In genomic region chrX:136203664-136204066, GRCm38 (mm10) we compare ENCODE assay signal across 8 mouse cellular contexts. TPM values are rescaled to one million over a fixed set of nuclear protein-coding genes. Genes with fewer than 3 reads are reported as not detected.
DNase-seq lines count a peak whose midpoint lies in the region; ATAC-seq and TF ChIP-seq lines count a peak whose summit lies in the region.

TSS of gene Tceal5 (minus strand) at chrX:136203876.

- peak within 1 kb of the TSS; percentile 46; the same call in 1 of the 2 replicates for H3K9ac ChIP-seq in midbrain, embryonic 11.5 days (ENCODE audit: low read length)
- H3K9ac ChIP-seq in stomach, postnatal 0 days (ENCODE audit: low read length) = no peak within 1 kb of the TSS

- WGBS in forebrain, embryonic 10.5 days = 18% methylated on average over 9 of the region's 9 CpGs
- 29% methylated on average over 9 of the region's 9 CpGs for WGBS in midbrain, embryonic 11.5 days
- WGBS in stomach, postnatal 0 days = 21% methylated on average over 9 of the region's 9 CpGs

- no peaks in the 10 kb centered on the region; the same call in 1 of the 2 replicates for H3K4me1 ChIP-seq in testis, adult 2 months (ENCODE audit: control insufficient read depth, insufficient read depth, low read length)
- H3K4me1 ChIP-seq in forebrain, embryonic 10.5 days = peaks cover 15% of the 10 kb centered on the region
- no peaks in the 10 kb centered on the region for H3K4me1 ChIP-seq in midbrain, embryonic 11.5 days (ENCODE audit: control insufficient read depth, insufficient read depth, low read length)
- no peaks in the 10 kb centered on the region for H3K4me1 ChIP-seq in stomach, postnatal 0 days (replicated peaks; ENCODE audit: control insufficient read depth, insufficient read depth)

- no peak for TF ChIP-seq EP300 in stomach, postnatal 0 days (optimal IDR thresholded peaks at IDR 0.05)

- H3K36me3 ChIP-seq in testis, adult 2 months (ENCODE audit: control insufficient read depth, insufficient read depth, low read length) = no peaks in the 10 kb centered on the region
- H3K36me3 ChIP-seq in forebrain, embryonic 10.5 days (replicated peaks) = no peaks in the 10 kb centered on the region
- H3K36me3 ChIP-seq in midbrain, embryonic 11.5 days (ENCODE audit: control insufficient read depth, insufficient read depth, low read length) = no peaks in the 10 kb centered on the region
- H3K36me3 ChIP-seq in stomach, postnatal 0 days (ENCODE audit: control insufficient read depth, insufficient read depth, low read length) = no peaks in the 10 kb centered on the region

- TF ChIP-seq POLR2A in testis, adult 2 months (IDR thresholded peaks at IDR 0.05; ENCODE audit: control insufficient read depth, low read depth, low read length) = no peak

- H3K9me3 ChIP-seq in forebrain, embryonic 10.5 days = no peaks in the 10 kb centered on the region
- H3K9me3 ChIP-seq in midbrain, embryonic 11.5 days (ENCODE audit: control insufficient read depth, low read length) = no peaks in the 10 kb centered on the region
- H3K9me3 ChIP-seq in stomach, postnatal 0 days (ENCODE audit: control insufficient read depth, low read length) = no peaks in the 10 kb centered on the region

- no peak within 1 kb of the TSS for H3K27ac ChIP-seq in testis, adult 2 months (ENCODE audit: control insufficient read depth, insufficient read depth, low read depth, low read length)
- H3K27ac ChIP-seq in forebrain, embryonic 10.5 days = no peak within 1 kb of the TSS
- no peak within 1 kb of the TSS for H3K27ac ChIP-seq in midbrain, embryonic 11.5 days (ENCODE audit: low read depth, low read length)
- no peak within 1 kb of the TSS for H3K27ac ChIP-seq in stomach, postnatal 0 days (replicated peaks)

- no peaks in the 10 kb centered on the region for H3K27me3 ChIP-seq in testis, adult 2 months (ENCODE audit: control insufficient read depth, insufficient read depth, low read length)
- peaks cover 53% of the 10 kb centered on the region for H3K27me3 ChIP-seq in forebrain, embryonic 10.5 days (ENCODE audit: poor library complexity, severe bottlenecking)
- no peaks in the 10 kb centered on the region for H3K27me3 ChIP-seq in midbrain, embryonic 11.5 days (ENCODE audit: control insufficient read depth, insufficient read depth, low read length)
- H3K27me3 ChIP-seq in stomach, postnatal 0 days (ENCODE audit: control insufficient read depth, insufficient read depth, low read length) = no peaks in the 10 kb centered on the region

- H3K4me3 ChIP-seq in testis, adult 2 months (ENCODE audit: control insufficient read depth, low read depth, low read length) = peak within 1 kb of the TSS; percentile 7; the same call in 1 of the 2 replicates
- H3K4me3 ChIP-seq in forebrain, embryonic 10.5 days = peak within 1 kb of the TSS; percentile 55
- peak within 1 kb of the TSS; percentile 39 for H3K4me3 ChIP-seq in midbrain, embryonic 11.5 days (ENCODE audit: low read depth, low read length)
- peak within 1 kb of the TSS; percentile 33 for H3K4me3 ChIP-seq in stomach, postnatal 0 days (ENCODE audit: low read depth, low read length)

- no peak for DNase-seq in testis, postnatal 14 days (ENCODE audit: low spot score)
- peak; percentile 38 for DNase-seq in forebrain, embryonic 10.5 days (ENCODE audit: extremely low spot score, low spot score)
- peak; percentile 52 for DNase-seq in heart, postnatal 4 days
- DNase-seq in left cerebral cortex, adult 9 months (ENCODE audit: low spot score in 2 of 2) = peak; percentile 27 to 63
- no peak for DNase-seq in midbrain, embryonic 11.5 days (ENCODE audit: low spot score, missing footprints)
- DNase-seq in stomach, postnatal 0 days (ENCODE audit: low spot score) = peak; percentile 21
- DNase-seq in spleen, postnatal 10 days (ENCODE audit: low spot score in 2 of 2) = no peak

- H3K4me2 ChIP-seq in midbrain, embryonic 11.5 days = peak within 1 kb of the TSS; percentile 57
- peak within 1 kb of the TSS; percentile 59 for H3K4me2 ChIP-seq in stomach, postnatal 0 days (replicated peaks; ENCODE audit: low read depth)

- no peak for TF ChIP-seq CTCF in testis, adult 2 months (IDR thresholded peaks at IDR 0.05; ENCODE audit: control insufficient read depth, insufficient read depth, insufficient replicate concordance, low read depth, low read length)
- TF ChIP-seq CTCF in stomach, postnatal 0 days (IDR thresholded peaks at IDR 0.05; ENCODE audit: low read depth) = no peak

- ATAC-seq in midbrain, embryonic 11.5 days (ENCODE audit: low FRiP score) = peak; percentile 85
- no peak; the same call in 1 of the 2 replicates for ATAC-seq in stomach, postnatal 0 days (ENCODE audit: low FRiP score, low TSS enrichment)

RNA-seq across cellular contexts. Expression of gene Tceal5, which starts in this region (rescaled TPM):
- not detected in 2 replicates for polyA plus RNA-seq in testis, adult 2 months (2012; rRNA removed)
- 3.9 and 5.3 TPM in 2 replicates for polyA plus RNA-seq in forebrain, embryonic 10.5 days (2016; fragmentation: Nextera tagmentation; extraction: Ambion mirVana)
- total RNA-seq in heart, postnatal 4 days (2021) = 10 to 100 TPM; 18.0 to 23.2 TPM
- polyA plus RNA-seq in midbrain, embryonic 11.5 days (2014; fragmentation: Nextera tagmentation; extraction: Ambion mirVana) = 1.8 and 2.6 TPM in 2 replicates
- 2.7 and 3.5 TPM in 2 replicates for polyA plus RNA-seq in stomach, postnatal 0 days (2015; fragmentation: Nextera tagmentation; extraction: Ambion mirVana)

Comparison
In these comparisons a context has a peak if more than half of its experiments do, and no peak if none do; other contexts are left out.
1. DNase-seq: peak in forebrain, embryonic 10.5 days (single experiment), heart, postnatal 4 days (single experiment), left cerebral cortex, adult 9 months (2 of 2) and stomach, postnatal 0 days (single experiment); none in testis, postnatal 14 days (single experiment), midbrain, embryonic 11.5 days (single experiment) and spleen, postnatal 10 days (0 of 2).
2. Peak in every context shown above with its lines, with median percentiles within 50 percentile points of each other: H3K4me3 ChIP-seq.